Mouse (Mus musculus) CD4-positive helper T cell, adult 2 months (primary cell): ENCODE results near the gene Slc22a27.
"Not testable (repeated sequence)": the region's sequence is repeated elsewhere in the genome, so short reads cannot be mapped to it uniquely, and the experiment has no call there.

Experiments
- DNase-seq: peaks from one replicate; pipeline ENCODE4 v3.0.0-alpha.2; 2012; ENCODE audit warnings: low read depth, missing footprints, low spot score

Slc22a27 gene

GRCm38 (mm10) chr19:7965927-7966326 lies at the start of gene Slc22a27:
Slc22a27 (minus strand) TSS chr19:7966027.
- DNase-seq = not testable (repeated sequence)

GRCm38 (mm10) chr19:8011596-8011995 lies 45.8 kb upstream of the Slc22a27 start:
- not testable (repeated sequence) for DNase-seq

- DNase-seq = not testable (repeated sequence)
Observed at GRCm38 (mm10) chr19:8009086-8009485, 43.3 kb upstream of the Slc22a27 start.

DNA sequence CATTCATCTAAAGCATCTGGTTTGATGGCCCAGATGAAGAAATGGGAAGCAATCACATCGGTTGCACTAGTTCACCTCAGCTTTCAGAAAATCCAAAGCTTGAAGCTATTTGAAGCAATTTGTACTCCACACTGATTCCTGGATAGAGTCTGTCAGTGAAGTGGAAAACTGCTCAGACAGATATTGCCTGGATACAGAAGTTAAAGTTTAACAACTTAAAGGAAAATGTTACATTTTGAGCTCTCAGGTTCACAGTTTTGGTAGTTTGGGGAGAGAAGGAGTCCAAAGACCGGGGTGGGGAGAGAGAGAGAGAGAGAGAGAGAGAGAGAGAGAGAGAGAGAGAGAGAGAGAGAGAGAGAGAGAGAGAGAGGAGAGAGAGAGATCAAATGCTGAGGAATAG lies 2.9 kb upstream of the Slc22a27 start:
- DNase-seq = no peak

DNA sequence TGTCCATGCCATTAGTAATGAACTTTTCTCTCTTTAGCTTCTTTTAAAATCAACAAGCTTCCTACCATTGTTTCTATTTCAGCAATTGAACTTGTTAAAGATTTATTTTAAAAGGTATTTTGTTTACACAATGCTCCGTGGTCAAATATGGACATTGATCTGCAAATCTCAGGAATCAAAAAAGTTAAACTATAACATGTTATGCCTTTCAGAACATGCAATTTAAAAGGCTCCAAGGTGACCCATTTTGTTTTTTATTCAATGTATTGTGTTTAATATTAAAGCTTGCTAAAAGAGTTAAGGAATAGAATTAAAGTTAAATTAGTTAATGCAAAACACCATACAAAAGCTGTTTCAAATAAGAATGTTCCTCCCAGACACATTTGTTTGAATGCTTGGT lies 723 bp upstream of the Slc22a27 start:
- DNase-seq = not testable (repeated sequence)

DNA sequence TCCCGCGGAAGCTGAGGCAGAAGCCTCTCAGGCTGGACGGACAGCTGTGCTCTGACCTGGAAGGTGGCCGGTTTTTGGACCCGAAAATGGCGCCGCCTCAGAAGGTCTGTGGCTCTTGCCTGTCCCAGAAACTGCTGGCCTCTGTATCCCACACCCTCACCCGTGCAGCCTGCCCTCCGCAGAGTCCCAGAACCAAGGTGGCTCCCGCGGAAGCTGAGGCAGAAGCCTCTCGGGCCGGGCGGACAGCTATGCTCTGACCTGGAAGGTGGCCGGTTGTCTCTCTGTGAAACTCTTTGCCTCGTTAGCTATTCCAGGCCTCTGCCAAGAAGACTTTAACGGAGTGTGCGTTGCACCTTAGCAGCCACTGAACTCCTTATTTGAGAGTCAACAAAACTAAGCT lies 26.4 kb downstream of the Slc22a27 start:
- not testable (repeated sequence) for DNase-seq

DNA sequence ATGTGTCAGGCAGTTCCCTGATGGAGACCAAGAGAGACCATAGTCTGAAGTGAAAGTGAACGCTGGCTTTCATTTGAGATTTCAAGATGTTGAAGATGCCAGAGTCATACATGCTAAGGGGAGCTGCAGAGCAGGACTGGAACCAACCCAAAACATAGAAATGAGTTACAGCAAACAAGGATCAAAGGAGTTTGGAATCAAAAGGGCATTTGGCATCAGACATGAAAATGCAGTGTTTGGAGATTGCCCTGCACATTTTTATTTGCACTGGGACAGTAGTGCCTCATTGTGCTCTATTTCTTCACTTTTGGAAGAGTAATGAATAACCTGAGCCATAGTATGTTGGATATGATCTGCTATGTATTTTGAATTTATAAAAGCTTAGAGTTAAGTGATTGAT lies 89.2 kb downstream of the Slc22a27 start:
- no peak for DNase-seq

DNA sequence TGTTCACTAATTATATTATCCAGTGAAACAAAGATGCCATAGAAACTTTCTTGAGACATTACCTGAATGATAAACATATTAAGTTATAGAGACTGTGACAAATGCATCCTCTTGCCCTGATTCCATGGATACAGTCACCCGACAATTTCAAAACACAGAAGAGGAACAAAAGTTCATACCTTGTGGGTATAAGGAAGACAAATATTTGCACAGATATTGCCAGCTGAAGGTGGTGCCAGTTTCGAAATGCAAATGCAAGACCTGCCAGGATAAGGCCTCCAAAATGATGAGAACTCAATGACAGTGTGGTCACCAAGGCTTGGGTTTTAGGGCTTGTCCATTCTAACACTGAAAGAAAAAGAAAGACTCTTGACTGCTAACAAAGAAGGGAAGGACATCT lies 136.0 kb downstream of the Slc22a27 start:
- no peak for DNase-seq
